Mouse (Mus musculus) kidney, postnatal 4 days (tissue): Measurements from ENCODE around the gene Arhgef39.
A peak's percentile ranks its signal among the peaks of the same experiment; 100 is the strongest.
"Not testable (repeated sequence)": the region's sequence is repeated elsewhere in the genome, so short reads cannot be mapped to it uniquely, and the experiment has no call there.

ENCODE experiments used
- DNase-seq, 2 experiments: peaks; one replicate each; pipeline ENCODE4 v3.0.0; 2021; ENCODE audit warnings: mixed read lengths in 2 of 2

Arhgef39 gene

GRCm38 (mm10) chr4:43507938-43508665 is 8.6 kb upstream of the Arhgef39 start:
- peak in 1 of 2 experiments; percentile 53 for DNase-seq

- DNase-seq = no peak
Observed at GRCm38 (mm10) chr4:43506536-43507185, 7.2 kb upstream of the Arhgef39 start, which contains the start of gene Car9. Gene Car9, plus strand, starts transcription at chr4:43506966.

GRCm38 (mm10) chr4:43506074-43506473 is 6.6 kb upstream of the Arhgef39 start:
- no peak for DNase-seq

GRCm38 (mm10) chr4:43504269-43504668 is 4.8 kb upstream of the Arhgef39 start:
- no peak for DNase-seq

GRCm38 (mm10) chr4:43503506-43503905 is 4.0 kb upstream of the Arhgef39 start:
- peak in 1 of 2 experiments; percentile 12 for DNase-seq

- no peak for DNase-seq
Observed at GRCm38 (mm10) chr4:43503041-43503440, 3.5 kb upstream of the Arhgef39 start.

GRCm38 (mm10) chr4:43498983-43499382 is 512 bp downstream of the Arhgef39 start:
- DNase-seq = peak; percentile 38 to 64

- DNase-seq = no peak
Observed at GRCm38 (mm10) chr4:43497946-43498345, 1.5 kb downstream of the Arhgef39 start.

GRCm38 (mm10) chr4:43497405-43497804 is 2.1 kb downstream of the Arhgef39 start:
- DNase-seq = peak in 1 of 2 experiments; percentile 46

- peak in 1 of 2 experiments; percentile 24 for DNase-seq
Observed at GRCm38 (mm10) chr4:43496587-43496986, 2.9 kb downstream of the Arhgef39 start.

- DNase-seq = peak in 1 of 2 experiments; percentile 35
Observed at GRCm38 (mm10) chr4:43493846-43494240, 5.7 kb downstream of the Arhgef39 start.

- peak; percentile 97 to 98 for DNase-seq
Observed at GRCm38 (mm10) chr4:43493186-43493845, 6.2 kb downstream of the Arhgef39 start.

- peak; percentile 91 to 95 for DNase-seq
Observed at GRCm38 (mm10) chr4:43492821-43493185, 6.7 kb downstream of the Arhgef39 start, which contains the start of gene Ccdc107. Gene Ccdc107, plus strand, starts transcription at chr4:43492900.

GRCm38 (mm10) chr4:43492101-43492820 is 7.2 kb downstream of the Arhgef39 start:
- peak in 1 of 2 experiments; percentile 14 for DNase-seq

GRCm38 (mm10) chr4:43490801-43491200 is 8.7 kb downstream of the Arhgef39 start:
- DNase-seq = no peak

GRCm38 (mm10) chr4:43489611-43490010 is 9.9 kb downstream of the Arhgef39 start:
- DNase-seq = no peak

GRCm38 (mm10) chr4:43485666-43486065 is 13.8 kb downstream of the Arhgef39 start:
- DNase-seq = not testable (repeated sequence)

- no peak for DNase-seq
Observed at GRCm38 (mm10) chr4:43483535-43484091, 15.9 kb downstream of the Arhgef39 start, which contains the start of gene Sit1. Gene Sit1, minus strand, starts transcription at chr4:43483734.

GRCm38 (mm10) chr4:43482591-43482990 is 16.9 kb downstream of the Arhgef39 start:
- DNase-seq = no peak

- no peak for DNase-seq
Observed at GRCm38 (mm10) chr4:43481894-43482456, 17.5 kb downstream of the Arhgef39 start.

GRCm38 (mm10) chr4:43480985-43481384 is 18.5 kb downstream of the Arhgef39 start:
- DNase-seq = peak in 1 of 2 experiments; percentile 12
